In the genomic region with DNA sequence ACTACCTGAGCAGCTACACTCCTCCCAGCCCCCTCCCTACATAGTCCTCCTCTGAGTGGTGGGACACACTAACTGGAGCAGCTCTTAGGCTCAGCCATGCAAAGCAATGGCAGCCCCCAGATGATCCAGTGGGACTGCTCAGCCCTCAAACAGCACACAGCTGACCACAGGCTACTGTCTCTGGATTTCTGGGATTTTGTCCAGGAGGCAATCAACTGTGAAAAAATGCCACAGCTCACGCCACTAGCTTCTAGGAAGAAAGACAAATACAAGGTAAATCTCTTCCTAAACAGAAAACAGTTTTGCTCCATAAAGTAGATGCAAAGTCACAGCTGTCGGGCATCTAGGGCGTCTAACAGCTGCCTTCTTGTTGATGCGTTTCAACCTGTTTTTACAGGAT, we compare ENCODE assay signal across 15 mouse cellular contexts.
DNase-seq lines count a peak whose midpoint lies in the region; ATAC-seq and TF ChIP-seq lines count a peak whose summit lies in the region.
"Had no signal": no experiment of that assay in that cellular context is flagged by ENCODE, and none has a peak within 500 bp of the region (broad histone marks: within the 10 kb centered on the region; RNA-seq: fewer than 3 reads in every experiment).

No protein-coding gene starts in this region.

- H3ac ChIP-seq in C2C12 (ENCODE audit: control insufficient read depth, insufficient read length, low read depth), result no peak overlapping the region

- no peaks in the 10 kb centered on the region for H3K36me3 ChIP-seq in hindbrain, embryonic 14.5 days (replicated peaks; ENCODE audit: control insufficient read depth, insufficient read depth)
- no peaks in the 10 kb centered on the region for H3K36me3 ChIP-seq in hindbrain, embryonic 11.5 days (ENCODE audit: control insufficient read depth, insufficient read depth, low read length)
- no peaks in the 10 kb centered on the region for H3K36me3 ChIP-seq in C2C12 (ENCODE audit: control insufficient read depth, insufficient read depth)
- no peaks in the 10 kb centered on the region for H3K36me3 ChIP-seq in kidney, embryonic 16.5 days (ENCODE audit: insufficient read depth, low read length)
- H3K36me3 ChIP-seq: midbrain, embryonic 10.5 days had no signal

- H3K4me1 ChIP-seq in hindbrain, embryonic 14.5 days (replicated peaks; ENCODE audit: control insufficient read depth, insufficient read depth, low read length), result 0 out of 2 replicates have a peak, but pooled peaks cover 5% of the 10 kb centered on the region
- H3K4me1 ChIP-seq in hindbrain, embryonic 11.5 days (replicated peaks; ENCODE audit: control insufficient read depth, insufficient read depth, low read length), result no peaks in the 10 kb centered on the region
- H3K4me1 ChIP-seq in kidney, embryonic 16.5 days (ENCODE audit: insufficient read depth, low read length), result peaks cover 12% of the 10 kb centered on the region; the same call in 1 of the 2 replicates

- peak; percentile 65; the same call in 1 of the 2 replicates for ATAC-seq in hindbrain, embryonic 14.5 days (ENCODE audit: low FRiP score)
- ATAC-seq in hindbrain, embryonic 11.5 days (ENCODE audit: low FRiP score), result no peak
- ATAC-seq in kidney, embryonic 16.5 days (ENCODE audit: low FRiP score, low TSS enrichment), result peak; percentile 81; the same call in 1 of the 2 replicates
- ATAC-seq: CD4-positive, CD25-positive, alpha-beta regulatory T cell, adult 4 months; intestine, postnatal 0 days had no signal

- no peaks in the 10 kb centered on the region for H3K79me3 ChIP-seq in C2C12 (ENCODE audit: low read depth)

- H3K27me3 ChIP-seq in hindbrain, embryonic 14.5 days (ENCODE audit: control insufficient read depth, insufficient read depth, low read length), result no peaks in the 10 kb centered on the region
- H3K27me3 ChIP-seq in hindbrain, embryonic 11.5 days (ENCODE audit: control insufficient read depth, insufficient read depth, low read length), result no peaks in the 10 kb centered on the region
- no peaks in the 10 kb centered on the region for H3K27me3 ChIP-seq in C2C12 (ENCODE audit: control insufficient read depth, insufficient read depth, insufficient read length)
- H3K27me3 ChIP-seq in kidney, embryonic 16.5 days (ENCODE audit: insufficient read depth, low read length), result no peaks in the 10 kb centered on the region

- no peak overlapping the region for H3K9ac ChIP-seq in hindbrain, embryonic 14.5 days
- H3K9ac ChIP-seq in hindbrain, embryonic 11.5 days (ENCODE audit: low read depth, low read length), result no peak overlapping the region
- no peak overlapping the region for H3K9ac ChIP-seq in kidney, embryonic 16.5 days (replicated peaks; ENCODE audit: low read length)

- intact Hi-C loops in left cerebral cortex, postnatal 14 days (cut with DNase I), result no loop called here

- peak; percentile 50 for DNase-seq in hindbrain, embryonic 14.5 days (ENCODE audit: low spot score)
- DNase-seq in hindbrain, embryonic 11.5 days (ENCODE audit: low spot score), result no peak
- DNase-seq in cerebellum, postnatal 25 days, result peak; percentile 30 to 61
- DNase-seq in layer of hippocampus, postnatal 10 days (ENCODE audit: low spot score in 2 of 2), result no peak
- DNase-seq in left cerebral cortex, postnatal 14 days (ENCODE audit: low spot score in 2 of 2), result no peak
- no peak for DNase-seq in right cerebral cortex, postnatal 36 days (ENCODE audit: low spot score in 2 of 2)
- DNase-seq: adrenal gland, postnatal 14 days; lung, adult 18-20 months; thymus, adult 18-20 months had no signal

- WGBS in hindbrain, embryonic 14.5 days, result 67% methylated on average over 4 of the region's 4 CpGs
- 90% methylated on average over 4 of the region's 4 CpGs for WGBS in hindbrain, embryonic 11.5 days
- WGBS in kidney, embryonic 16.5 days, result 19% methylated on average over 4 of the region's 4 CpGs

- TF ChIP-seq CTCF in C2C12 (IDR thresholded peaks at IDR 0.05; ENCODE audit: control insufficient read depth, insufficient read depth, insufficient read length), result no peak

- no peaks in the 10 kb centered on the region for H3K79me2 ChIP-seq in C2C12 (ENCODE audit: control insufficient read depth, insufficient read depth)

- H3K4me2 ChIP-seq in hindbrain, embryonic 14.5 days (replicated peaks), result no peak overlapping the region
- no peak overlapping the region for H3K4me2 ChIP-seq in hindbrain, embryonic 11.5 days (replicated peaks; ENCODE audit: low read depth, low read length)
- no peak overlapping the region for H3K4me2 ChIP-seq in kidney, embryonic 16.5 days (replicated peaks; ENCODE audit: low read depth, low read length)

- H3K27ac ChIP-seq in hindbrain, embryonic 14.5 days, result no peak overlapping the region
- no peak overlapping the region for H3K27ac ChIP-seq in hindbrain, embryonic 11.5 days (ENCODE audit: low read depth, low read length)
- peak overlapping the region; percentile 29; the same call in 1 of the 2 replicates for H3K27ac ChIP-seq in kidney, embryonic 16.5 days (ENCODE audit: low read length)
- H3K27ac ChIP-seq: midbrain, embryonic 10.5 days had no signal

- H3K9me3 ChIP-seq in hindbrain, embryonic 14.5 days (ENCODE audit: control insufficient read depth, low read length), result no peaks in the 10 kb centered on the region
- no peaks in the 10 kb centered on the region for H3K9me3 ChIP-seq in hindbrain, embryonic 11.5 days (ENCODE audit: control insufficient read depth, low read length)
- H3K9me3 ChIP-seq in kidney, embryonic 16.5 days (ENCODE audit: low read length), result no peaks in the 10 kb centered on the region
- H3K9me3 ChIP-seq: midbrain, embryonic 10.5 days had no signal

- H3K4me3 ChIP-seq in hindbrain, embryonic 14.5 days (replicated peaks; ENCODE audit: low read length), result no peak overlapping the region
- H3K4me3 ChIP-seq in hindbrain, embryonic 11.5 days (ENCODE audit: low read depth, low read length), result no peak overlapping the region
- H3K4me3 ChIP-seq in C2C12 (ENCODE audit: insufficient read depth, poor library complexity, severe bottlenecking), result no peak overlapping the region
- no peak overlapping the region for H3K4me3 ChIP-seq in kidney, embryonic 16.5 days (ENCODE audit: low read length)
- H3K4me3 ChIP-seq: erythroblast, embryonic 14.5 days; midbrain, embryonic 10.5 days had no signal

TF ChIP-seq in C2C12, 6 proteins besides CTCF, POLR2A, EP300 and RAD21:
- TF ChIP-seq MYOD1 (IDR thresholded peaks at IDR 0.05; ENCODE audit: control insufficient read depth, insufficient read length, low read depth) (peak; percentile 58), USF1 (IDR thresholded peaks at IDR 0.05; ENCODE audit: low read depth) (no peak), FOSL1 (IDR thresholded peaks at IDR 0.05; ENCODE audit: insufficient read depth, low read length, poor library complexity, severe bottlenecking) (no peak), CEBPB (IDR thresholded peaks at IDR 0.05; ENCODE audit: low read depth) (no peak), MAX (IDR thresholded peaks at IDR 0.05) (no peak)

Comparison
In these comparisons a context has a peak if more than half of its experiments do, and no peak if none do; other contexts are left out.
1. DNase-seq: peak in hindbrain, embryonic 14.5 days (single experiment) and cerebellum, postnatal 25 days (2 of 2); none in hindbrain, embryonic 11.5 days (single experiment), layer of hippocampus, postnatal 10 days (0 of 2), left cerebral cortex, postnatal 14 days (0 of 2) and right cerebral cortex, postnatal 36 days (0 of 2).